Mouse (Mus musculus): Measurements from ENCODE around the gene Dop1b.

DNA sequence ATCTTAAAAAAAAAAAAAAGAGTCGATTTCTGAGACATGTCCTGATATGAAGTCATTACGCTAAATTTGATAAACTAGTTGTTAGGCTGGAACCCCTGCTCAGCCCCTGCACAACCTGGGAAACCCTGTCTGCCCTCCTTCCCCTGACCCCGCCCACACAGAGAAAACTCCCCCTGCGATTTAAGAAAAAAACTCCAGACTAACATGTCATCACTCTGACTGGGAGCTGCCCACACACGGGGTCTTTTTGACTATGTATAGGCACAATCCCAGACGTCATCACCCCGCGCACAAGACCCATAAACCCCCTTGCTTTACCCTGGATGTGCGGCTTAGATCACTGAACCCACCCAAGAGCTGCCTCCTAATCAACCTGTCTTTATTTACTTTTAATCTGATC lies 118.4 kb downstream of the Dop1b start:
- no peak for TF ChIP-seq POLR2A (IDR thresholded peaks at IDR 0.05; ENCODE audit: low read depth, low read length)
- no peak for TF ChIP-seq CTCF (IDR thresholded peaks at IDR 0.05; ENCODE audit: extremely low read depth, insufficient read depth, insufficient read length, insufficient replicate concordance)

Data from spleen, adult 2 months (tissue).